ENCODE assay signal across 11 mouse cellular contexts in the genomic region with DNA sequence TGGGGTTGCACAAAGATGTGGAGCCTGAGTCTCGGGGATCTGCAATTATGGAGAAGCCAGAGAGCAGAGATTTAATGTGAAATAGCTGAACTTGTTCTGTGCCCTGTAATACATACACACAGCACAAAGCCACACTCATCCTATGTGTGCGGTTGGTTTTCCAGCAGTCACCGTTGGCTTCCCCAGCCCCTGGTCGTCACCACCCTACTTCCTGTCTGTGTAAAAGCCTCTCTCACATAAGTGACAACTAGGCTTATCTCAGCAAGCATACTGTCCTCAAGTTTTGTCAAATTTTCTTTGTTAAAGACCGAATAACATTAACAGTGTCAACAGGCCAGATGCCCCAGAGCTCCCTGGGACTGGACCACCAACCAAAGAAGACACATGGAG.
"Had no signal": no experiment of that assay in that cellular context is flagged by ENCODE, and none has a peak within 500 bp of the region (broad histone marks: within the 10 kb centered on the region; RNA-seq: fewer than 3 reads in every experiment).

No protein-coding gene starts in this region.

- H3K4me2 ChIP-seq: liver, embryonic 13.5 days; midbrain, embryonic 11.5 days had no signal

- H3K27me3 ChIP-seq: liver, embryonic 13.5 days had no signal

- H3K27ac ChIP-seq: left cerebral cortex, adult 2 months; liver, embryonic 13.5 days had no signal

- DNase-seq: kidney, adult 18-20 months; kidney, adult 9 months; kidney, postnatal 14 days; kidney, postnatal 4 days; layer of hippocampus, postnatal 36 days; liver, embryonic 13.5 days; midbrain, embryonic 14.5 days; thymus, adult 18-20 months; thymus, postnatal 36 days had no signal

- H3K36me3 ChIP-seq: liver, embryonic 13.5 days had no signal

- H3K4me3 ChIP-seq: left cerebral cortex, adult 2 months; liver, embryonic 13.5 days had no signal

- H3K9me3 ChIP-seq: liver, embryonic 13.5 days had no signal

- H3K4me1 ChIP-seq: liver, embryonic 13.5 days had no signal

- H3K9ac ChIP-seq: liver, embryonic 13.5 days had no signal
